Mouse (Mus musculus) lung, postnatal 0 days (tissue): ENCODE measurements around the gene Ppat. TPM values are rescaled to one million over a fixed set of nuclear protein-coding genes. Genes with fewer than 3 reads are reported as not detected.
A peak's percentile ranks its signal among the peaks of the same experiment; 100 is the strongest.

ENCODE experiments used
- ATAC-seq: fragments of 200-750 bp; cut with Nextera tagmentation; 2 replicates; pipeline ENCODE4 v1.8.0; 2017; ENCODE audit warnings: moderate library complexity
- DNase-seq: peaks from one replicate; pipeline ENCODE4 v3.0.0-alpha.2; 2016; ENCODE audit warnings: low spot score
- H3K27ac ChIP-seq: fragments of 300-500 bp; sonication (generic); 2 replicates; pipeline ENCODE4 v1.5.1; 2014; ENCODE audit warnings: antibody characterized with exemption, mild to moderate bottlenecking, low read length, mixed read lengths
- H3K27me3 ChIP-seq: fragments of 300-500 bp; sonication (generic); replicated peaks from 2 replicates; pipeline ENCODE4 v1.6.1; 2014; ENCODE audit warnings: low read length, mixed read lengths; ENCODE audit not compliant: insufficient read depth
- H3K36me3 ChIP-seq: fragments of 300-500 bp; sonication (generic); 2 replicates; pipeline ENCODE4 v1.6.1; 2014; ENCODE audit warnings: low read length, mixed read lengths; ENCODE audit not compliant: insufficient read depth
- H3K4me1 ChIP-seq: fragments of 300-500 bp; sonication (generic); 2 replicates; pipeline ENCODE4 v1.6.1; 2014; ENCODE audit warnings: antibody characterized with exemption, low read depth, low read length, mixed read lengths; ENCODE audit not compliant: insufficient read depth
- H3K4me2 ChIP-seq: fragments of 300-500 bp; sonication (generic); replicated peaks from 2 replicates; pipeline ENCODE4 v1.6.1; 2014; ENCODE audit warnings: low read depth, mild to moderate bottlenecking, low read length, moderate library complexity, mixed read lengths
- H3K4me3 ChIP-seq: fragments of 300-500 bp; sonication (generic); 2 replicates; pipeline ENCODE4 v1.5.1; 2014; ENCODE audit warnings: low read depth, low read length
- H3K9ac ChIP-seq: fragments of 300-500 bp; sonication (generic); replicated peaks from 2 replicates; pipeline ENCODE4 v1.6.1; 2014; ENCODE audit warnings: low read depth, mild to moderate bottlenecking
- H3K9me3 ChIP-seq: fragments of 300-500 bp; sonication (generic); 2 replicates; pipeline ENCODE4 v1.6.1; 2016; ENCODE audit warnings: low read length, mixed read lengths
- CTCF ChIP-seq: IDR thresholded peaks from 2 replicates; pipeline ENCODE4 v1.5.1; 2016; ENCODE audit warnings: antibody characterized with exemption, mild to moderate bottlenecking
- EP300 ChIP-seq: IDR thresholded peaks from 2 replicates; pipeline ENCODE4 v1.6.1; 2016; ENCODE audit warnings: antibody characterized with exemption, mild to moderate bottlenecking, control low read depth
- whole genome bisulfite sequencing: fragments of 180-500 bp; shearing (Covaris S2); extraction: QIAGEN DNeasy Blood & Tissue Kit; methylation state at CpG from one replicate; pipeline ENCODE4 v1.1.7; 2014; 5-methylcytosine and 5-hydroxymethylcytosine counted together
- polyA plus RNA-seq: library from polyadenylated mRNA; unstranded; fragments of >200 nt; fragmentation: Nextera tagmentation; extraction: Ambion mirVana; gene quantifications from 2 replicates; pipeline ENCODE4 v1.2.1, GENCODE M21; 2015

The Ppat gene
- polyA plus RNA-seq, 1 experiment from 2014 or later: 12.5 TPM

- Histone ChIP-seq H3K27ac (no peak overlapping the region), H3K27me3 (no peaks in the 10 kb centered on the region), H3K4me3 (no peak overlapping the region), H3K4me2 (no peak overlapping the region), H3K9me3 (no peaks in the 10 kb centered on the region), H3K36me3 (no peaks in the 10 kb centered on the region), H3K9ac (no peak overlapping the region), H3K4me1 (no peaks in the 10 kb centered on the region)
- no peak for TF ChIP-seq EP300
- no peak for TF ChIP-seq CTCF
- DNase-seq: no peak
- 50% methylated on average over 6 of the region's 6 CpGs for WGBS
- no peak for ATAC-seq
Observed at GRCm38 (mm10) chr5:76944965-76945677, 6.3 kb downstream of the Ppat start.

- DNase-seq (no peak), ATAC-seq (no peak)
- Histone ChIP-seq H3K4me2 (no peak overlapping the region), H3K4me3 (no peak overlapping the region), H3K36me3 (no peaks in the 10 kb centered on the region), H3K9me3 (no peaks in the 10 kb centered on the region), H3K9ac (no peak overlapping the region), H3K27ac (no peak overlapping the region), H3K27me3 (no peaks in the 10 kb centered on the region), H3K4me1 (no peaks in the 10 kb centered on the region)
- no peak for TF ChIP-seq EP300
- TF ChIP-seq CTCF: no peak
- WGBS: 76% methylated on average over 4 of the region's 4 CpGs
Observed at GRCm38 (mm10) chr5:76942505-76942904, 8.9 kb downstream of the Ppat start.

- H3K4me3 ChIP-seq: no peak overlapping the region
- TF ChIP-seq CTCF: no peak
- no peak for TF ChIP-seq EP300
- H3K27ac ChIP-seq: no peak overlapping the region
- H3K4me1 ChIP-seq: no peaks in the 10 kb centered on the region
- 69% methylated on average over 4 of the region's 4 CpGs for WGBS
- H3K36me3 ChIP-seq: no peaks in the 10 kb centered on the region
- no peaks in the 10 kb centered on the region for H3K9me3 ChIP-seq
- no peak overlapping the region for H3K4me2 ChIP-seq
- DNase-seq (peak; percentile 10), ATAC-seq (peak; percentile 49; the same call in 1 of the 2 replicates)
- no peaks in the 10 kb centered on the region for H3K27me3 ChIP-seq
- H3K9ac ChIP-seq: no peak overlapping the region
Observed at GRCm38 (mm10) chr5:76941975-76942374, 9.4 kb downstream of the Ppat start.

GRCm38 (mm10) chr5:76939717-76940116 is 11.7 kb downstream of the Ppat start:
- no peak overlapping the region for H3K27ac ChIP-seq
- no peak for ATAC-seq

GRCm38 (mm10) chr5:76929180-76929877 is 22.0 kb downstream of the Ppat start:
- TF ChIP-seq EP300: no peak
- no peak for TF ChIP-seq CTCF
- Histone ChIP-seq H3K27ac (peak overlapping the region; percentile 57), H3K9ac (no peak overlapping the region), H3K4me1 (no peaks in the 10 kb centered on the region; the same call in 1 of the 2 replicates), H3K27me3 (no peaks in the 10 kb centered on the region), H3K4me2 (no peak overlapping the region), H3K9me3 (no peaks in the 10 kb centered on the region), H3K36me3 (peaks cover 9% of the 10 kb centered on the region; the same call in 1 of the 2 replicates), H3K4me3 (no peak overlapping the region)
- ATAC-seq (peak; percentile 81), DNase-seq (peak; percentile 84)
- 38% methylated on average over 7 of the region's 7 CpGs for WGBS

More at GRCm38 (mm10) chr5:76939717-76940116, 11.7 kb downstream of the Ppat start:
- no peaks in the 10 kb centered on the region for H3K4me1 ChIP-seq
- no peaks in the 10 kb centered on the region for H3K36me3 ChIP-seq
- H3K9ac ChIP-seq: no peak overlapping the region
- DNase-seq: no peak
- no peak overlapping the region for H3K4me3 ChIP-seq
- no peak overlapping the region for H3K4me2 ChIP-seq
- TF ChIP-seq CTCF: no peak
- no peak for TF ChIP-seq EP300
- WGBS: 84% methylated on average over 8 of the region's 8 CpGs
- no peaks in the 10 kb centered on the region for H3K27me3 ChIP-seq
- H3K9me3 ChIP-seq: no peaks in the 10 kb centered on the region

GRCm38 (mm10) chr5:76928124-76928832 is 23.1 kb downstream of the Ppat start:
- DNase-seq (peak; percentile 97), ATAC-seq (peak; percentile 94)
- Histone ChIP-seq H3K4me2 (peak overlapping the region; percentile 29), H3K9ac (no peak overlapping the region), H3K4me1 (no peaks in the 10 kb centered on the region; the same call in 1 of the 2 replicates), H3K9me3 (no peaks in the 10 kb centered on the region), H3K4me3 (no peak overlapping the region), H3K36me3 (peaks cover 9% of the 10 kb centered on the region; the same call in 1 of the 2 replicates), H3K27me3 (no peaks in the 10 kb centered on the region), H3K27ac (peak overlapping the region; percentile 74)
- 53% methylated on average over 16 of the region's 16 CpGs for WGBS
- TF ChIP-seq CTCF (no peak), EP300 (peak; percentile 68)
